Mouse (Mus musculus) adrenal gland (tissue): Measurements from ENCODE around the gene Gm49416.
"Not testable (repeated sequence)": the region's sequence is repeated elsewhere in the genome, so short reads cannot be mapped to it uniquely, and the experiment has no call there.

Source experiments
- intact Hi-C: fragments of 180-260 bp; cut with DNase I; formaldehyde crosslinking; loops from one replicate; pipeline ENCODE4 v1.15.1; 2025
- long read RNA-seq, 2 experiments: library from polyadenylated mRNA; unstranded; transcript quantifications; one replicate each; pipeline ENCODE4 v2.0.0; 2020; ENCODE audit warnings: borderline replicate concordance in 1 of 2; ENCODE audit not compliant: insufficient replicate concordance in 1 of 2

The Gm49416 gene
- long read RNA-seq, experiment 1: 0 reads
- long read RNA-seq, experiment 2: 0 reads

DNA sequence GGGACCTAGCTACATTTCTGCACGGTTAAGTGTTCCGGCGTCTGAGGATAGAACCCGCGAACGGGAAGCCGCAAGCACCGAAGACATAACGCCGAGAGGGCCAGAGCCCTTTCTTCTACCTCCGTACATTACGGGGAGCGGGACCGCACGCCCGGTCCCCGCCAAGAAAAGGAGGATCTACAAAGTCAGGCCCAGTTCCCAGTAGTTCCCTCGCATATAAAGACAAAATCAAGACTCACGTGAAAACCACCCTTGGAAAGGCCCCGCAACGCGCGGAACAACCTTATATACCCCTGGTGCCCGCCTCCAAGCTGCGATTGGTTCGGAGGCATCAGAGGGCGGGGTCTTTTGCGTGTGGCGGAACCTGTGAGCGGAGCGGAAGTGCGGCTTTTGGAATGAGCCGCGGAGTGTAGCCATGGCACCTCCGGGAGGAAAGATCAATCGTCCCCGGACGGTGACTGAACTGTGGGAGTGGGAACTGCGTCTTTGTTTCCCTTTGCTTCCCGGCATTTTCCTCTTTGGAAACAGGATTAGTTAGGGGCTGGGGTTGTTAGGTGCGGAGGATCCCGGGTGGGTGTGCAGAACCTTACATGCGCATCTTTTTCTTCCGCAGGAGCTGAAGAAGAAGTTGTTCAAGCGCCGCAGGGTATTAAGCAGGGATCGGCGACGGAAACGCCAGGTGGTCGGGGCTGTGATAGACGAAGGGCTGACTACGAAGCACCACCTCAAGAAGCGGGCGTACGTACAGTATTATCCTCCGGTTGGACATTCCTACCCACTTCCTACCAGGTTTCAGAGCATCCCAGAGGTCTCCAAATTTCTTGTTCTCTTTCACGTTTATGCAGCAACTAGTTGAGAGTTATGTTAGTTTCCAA is at the start of gene Gm49416, which contains the start of gene 1810009A15Rik:
TSS of gene Gm49416 (plus strand) at position 416 of the 875 bp plus-strand sequence.
TSS of gene 1810009A15Rik (plus strand) at position 343 of the 875 bp plus-strand sequence.
- intact Hi-C loops: no loop called here

DNA sequence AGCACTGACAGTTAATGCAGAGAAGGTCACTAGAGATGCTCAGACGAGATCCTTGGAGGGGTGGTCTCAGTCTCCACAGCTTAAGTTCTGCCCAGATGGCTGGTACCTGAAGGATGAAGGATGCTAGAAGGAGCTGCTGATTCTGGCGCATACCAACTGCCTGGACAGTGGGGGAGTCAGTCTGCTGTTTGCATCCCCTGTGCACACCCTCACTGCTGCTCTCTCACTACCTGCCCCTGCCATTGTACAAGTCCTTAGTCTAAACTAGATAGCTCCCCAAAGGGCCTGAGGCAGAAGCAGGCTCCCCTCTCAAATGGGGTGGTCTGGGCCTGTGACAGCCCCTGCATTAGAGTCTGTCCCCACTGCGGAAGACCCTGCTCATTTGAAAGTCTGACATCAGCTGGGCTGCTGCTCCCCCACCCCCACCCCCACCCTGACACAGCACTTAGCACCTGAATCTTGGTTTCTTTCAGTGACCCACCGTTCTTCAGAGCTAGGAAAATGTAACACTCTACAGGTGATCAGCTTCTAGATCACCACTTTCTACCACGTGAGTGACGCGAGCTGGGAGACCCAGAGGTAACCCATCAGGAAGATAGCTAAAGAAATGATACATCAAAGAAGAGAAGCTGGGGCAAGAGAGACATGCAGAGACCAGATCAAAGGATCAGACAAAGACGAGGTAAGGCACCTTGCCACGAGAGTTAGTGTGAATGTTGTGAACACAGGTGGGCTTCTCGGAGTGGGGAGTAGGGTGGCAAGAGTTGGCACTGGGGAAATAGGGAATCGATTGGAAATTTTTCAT is 49.4 kb upstream of the Gm49416 start, which contains the start of gene Gng3:
TSS of gene Gng3 (minus strand) at position 92 of the 805 bp plus-strand sequence.
- intact Hi-C loops: no loop called here

DNA sequence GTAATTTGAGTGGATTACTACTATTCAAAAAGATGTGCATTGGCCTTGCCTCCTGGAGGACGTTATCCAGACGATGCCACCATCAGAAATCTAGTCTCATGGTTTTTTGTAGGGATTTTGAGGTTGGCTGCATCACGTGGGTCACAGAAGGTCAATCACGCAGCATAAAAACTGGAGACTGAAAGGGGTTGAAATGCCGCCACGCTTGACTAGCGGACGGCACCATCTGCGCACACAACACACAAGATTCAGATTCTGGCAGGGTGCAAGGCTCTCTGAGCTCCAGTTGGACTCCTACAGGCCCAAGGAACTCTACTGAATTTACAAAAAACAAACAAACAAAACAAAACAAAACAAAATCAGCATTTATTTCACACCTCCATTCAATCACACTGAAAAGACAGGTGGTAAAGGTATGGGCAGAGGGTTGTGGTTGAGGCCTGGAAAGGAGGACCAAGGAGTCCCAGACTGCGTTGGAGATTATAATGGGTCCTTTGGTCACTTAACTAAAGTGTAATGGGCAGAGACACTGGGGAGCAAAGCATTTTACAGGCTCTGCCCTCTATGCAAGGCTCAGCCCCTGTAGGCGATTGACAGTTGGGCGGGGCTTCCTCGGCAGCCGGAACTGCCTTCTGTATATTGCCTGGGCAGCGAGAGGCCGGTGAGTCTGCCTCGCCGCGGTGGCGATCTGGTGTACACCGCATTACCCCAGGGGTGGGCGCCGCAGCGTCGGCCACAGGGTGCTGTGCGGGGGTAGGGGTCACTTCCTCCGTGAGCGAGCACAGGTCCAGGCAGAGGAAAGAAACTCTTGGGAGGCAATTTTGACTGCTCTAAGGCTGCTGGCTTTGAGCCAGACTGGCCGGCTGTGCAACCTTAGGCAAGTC is 48.6 kb upstream of the Gm49416 start:
- intact Hi-C loops: no loop called here

DNA sequence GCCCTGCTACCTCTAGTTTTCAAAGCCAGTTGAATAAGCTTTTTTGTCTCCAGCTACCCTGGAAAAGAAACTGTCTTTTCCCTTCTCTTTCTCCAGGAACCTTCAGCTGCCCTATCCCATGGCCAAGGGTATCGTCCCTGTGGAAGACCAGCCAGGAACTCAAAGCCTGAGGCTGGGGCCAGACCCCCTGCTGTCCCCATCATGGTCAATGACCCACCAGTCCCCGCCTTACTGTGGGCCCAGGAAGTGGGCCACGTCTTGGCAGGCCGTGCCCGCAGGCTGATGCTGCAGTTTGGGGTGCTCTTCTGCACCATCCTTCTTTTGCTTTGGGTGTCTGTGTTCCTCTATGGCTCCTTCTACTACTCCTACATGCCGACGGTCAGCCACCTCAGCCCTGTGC is 47.7 kb upstream of the Gm49416 start:
- intact Hi-C loops: no loop called here

DNA sequence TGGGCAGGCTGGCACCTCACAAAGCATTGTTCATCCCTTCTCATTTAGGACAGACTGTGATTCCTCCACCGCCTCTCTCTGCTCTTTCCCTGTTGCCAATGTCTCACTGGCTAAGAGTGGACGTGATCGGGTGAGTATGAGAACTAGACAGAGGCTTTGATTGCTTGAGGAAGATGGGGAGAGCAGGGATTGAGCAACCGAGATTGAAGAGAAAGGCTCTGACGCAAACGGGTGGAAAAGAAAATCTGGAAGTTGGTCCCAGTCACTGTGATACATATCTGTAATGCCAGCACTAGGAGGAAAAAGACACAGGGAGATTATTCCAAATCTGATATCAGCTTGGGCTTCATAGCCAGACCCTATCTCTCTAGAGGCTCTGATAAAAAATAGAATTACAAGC is 45.8 kb upstream of the Gm49416 start:
- intact Hi-C loops: no loop called here

DNA sequence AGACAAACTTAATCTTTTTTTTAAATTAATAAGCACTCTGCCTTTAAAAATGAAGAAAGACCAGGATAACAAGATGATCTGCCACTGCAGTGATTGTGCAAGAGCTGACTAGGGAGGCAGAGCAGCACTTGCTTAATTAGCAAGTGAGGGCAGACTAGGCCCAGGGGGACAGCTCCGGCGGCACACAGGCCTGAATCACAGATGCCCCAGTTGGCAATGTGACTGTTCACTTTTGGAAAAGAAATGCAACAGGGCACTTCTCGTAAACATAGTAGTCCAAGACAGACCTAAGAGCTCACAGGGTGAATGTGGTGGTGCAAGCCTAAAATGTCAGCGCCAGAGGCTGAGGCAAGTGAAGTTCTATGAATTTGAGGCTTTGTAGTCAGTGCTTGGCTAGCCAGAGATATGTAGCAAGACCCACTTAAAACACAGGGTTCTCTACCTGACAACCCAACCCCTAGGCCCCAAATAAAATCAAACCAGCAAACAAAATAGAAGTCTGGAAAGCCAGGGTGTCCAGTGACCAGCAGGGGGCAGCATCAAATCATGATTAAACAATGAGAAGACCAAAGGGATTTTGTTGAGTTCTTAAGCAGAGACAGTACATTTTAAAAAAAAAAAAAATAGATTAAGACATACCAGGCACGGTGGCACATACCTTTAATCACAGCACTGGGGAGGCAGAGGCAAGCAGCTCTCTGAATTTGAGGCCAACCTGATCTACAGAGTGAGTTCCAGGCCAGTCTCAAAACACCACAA is 44.2 kb upstream of the Gm49416 start:
- intact Hi-C loops: no loop called here

DNA sequence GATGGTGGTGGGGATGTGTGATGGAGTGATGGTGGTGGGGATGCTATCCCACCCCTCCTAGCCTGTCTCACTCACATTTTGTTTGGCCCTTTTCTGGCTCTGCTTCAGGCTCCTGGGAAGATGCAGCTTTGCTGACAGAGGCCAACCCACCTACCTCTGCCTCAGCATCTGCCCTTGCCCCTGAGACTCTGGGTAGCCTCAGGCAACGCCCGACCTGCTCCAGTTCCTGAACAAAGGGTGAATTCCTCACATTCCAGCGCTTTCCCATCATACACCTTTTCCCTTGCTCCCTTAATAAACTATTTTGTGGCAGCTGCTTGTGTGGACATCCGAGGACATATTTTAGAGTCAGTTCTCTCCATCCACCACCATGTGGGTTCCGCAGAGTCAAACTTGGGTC is 40.4 kb upstream of the Gm49416 start:
- intact Hi-C loops: no loop called here

DNA sequence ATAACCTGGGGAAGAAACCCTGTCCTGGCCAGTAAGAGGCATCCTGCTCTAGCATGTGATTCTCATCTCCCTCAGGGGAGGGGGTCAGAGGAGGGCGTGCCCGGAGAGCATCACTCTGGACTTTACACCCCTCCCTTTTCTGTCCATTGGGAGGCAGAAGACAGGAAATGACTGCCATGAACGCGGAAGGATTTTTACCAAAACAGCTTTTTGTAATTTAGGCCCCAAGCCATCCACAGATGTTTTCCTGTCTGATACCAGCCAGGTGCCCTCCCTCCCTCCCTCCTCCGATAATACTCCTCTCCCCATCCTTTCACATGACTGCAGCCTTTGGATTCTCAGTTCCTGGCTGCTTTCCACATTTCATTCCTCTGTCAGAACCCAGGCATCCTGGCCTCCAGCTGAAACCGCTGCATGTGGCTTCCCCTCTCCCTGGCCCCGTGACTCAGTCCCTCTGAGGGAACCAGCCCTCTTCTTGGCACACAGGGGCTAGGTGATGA is 38.3 kb upstream of the Gm49416 start, which contains the start of gene Lrrn4cl:
TSS of gene Lrrn4cl (plus strand) at position 367 of the 500 bp plus-strand sequence.
- intact Hi-C loops: no loop called here

DNA sequence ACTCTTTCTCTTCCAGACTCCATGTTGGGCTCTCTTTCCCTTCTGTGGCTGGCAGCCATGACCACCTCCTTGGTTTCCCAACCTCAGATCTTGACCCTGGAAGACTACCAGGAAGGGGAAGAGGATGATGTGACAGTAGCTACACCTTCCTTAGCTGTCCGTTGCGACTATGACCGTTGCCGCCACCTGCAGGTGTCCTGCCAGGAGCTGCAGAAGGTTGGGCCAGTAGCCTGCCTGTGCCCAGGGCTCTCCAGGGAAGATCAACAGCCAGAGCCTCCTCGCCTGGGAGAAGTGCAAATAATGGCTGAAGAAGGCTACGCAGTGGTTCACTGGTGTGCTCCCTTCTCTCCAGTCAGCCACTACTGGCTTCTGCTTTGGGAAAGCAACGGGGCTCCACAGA is 37.1 kb upstream of the Gm49416 start:
- intact Hi-C loops: no loop called here

DNA sequence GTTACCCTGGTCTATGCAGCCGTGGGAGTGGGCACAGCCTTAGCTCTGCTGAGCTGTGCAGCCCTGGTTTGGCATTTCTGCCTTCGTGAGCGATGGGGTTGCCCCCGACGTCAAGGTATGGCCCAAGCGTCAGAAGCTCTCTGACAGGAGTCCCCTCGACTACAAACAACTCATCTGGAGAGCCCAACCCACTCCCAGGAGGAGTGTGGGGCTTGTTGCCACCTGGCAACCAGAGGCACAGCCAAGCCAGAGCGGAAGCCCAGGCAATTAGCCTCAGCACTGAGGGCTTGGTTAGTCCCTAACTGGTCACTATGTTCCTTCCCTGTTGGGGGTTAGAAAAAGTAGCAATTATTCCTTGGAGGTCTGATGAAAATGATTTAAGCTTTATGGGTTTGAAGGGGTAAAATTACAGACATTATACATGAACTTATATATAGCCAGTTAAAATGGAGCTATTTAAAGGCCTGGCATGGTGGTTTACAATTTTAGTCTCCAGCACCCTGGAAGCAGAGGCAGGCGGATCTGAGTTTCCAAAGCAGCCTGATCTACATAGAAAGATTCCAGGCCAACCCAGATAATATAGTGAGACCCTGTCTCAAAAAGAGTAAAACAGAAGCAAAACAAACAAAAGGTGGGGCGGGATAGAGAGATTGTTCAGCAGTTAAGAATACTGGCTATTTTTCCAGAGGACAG is 36.3 kb upstream of the Gm49416 start:
- intact Hi-C loops: no loop called here

DNA sequence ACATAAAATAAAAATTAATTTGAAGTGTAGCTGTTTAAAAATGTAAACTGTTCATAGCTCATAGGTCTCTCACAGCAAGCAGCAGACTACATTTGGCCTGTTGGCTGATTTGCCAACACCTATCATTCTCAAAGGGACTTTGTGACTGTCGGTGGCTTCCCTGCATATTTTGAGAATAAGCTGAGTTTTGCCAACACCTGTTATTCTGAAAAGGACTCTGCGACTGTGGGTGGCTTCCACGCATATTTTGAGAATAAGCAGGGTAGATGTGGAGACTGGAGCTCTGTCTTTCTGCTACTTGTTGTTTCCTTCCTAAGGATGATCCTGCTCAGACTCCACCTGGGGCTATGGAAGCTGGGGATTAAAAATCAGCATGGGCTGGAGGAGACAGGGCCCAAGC is 35.6 kb upstream of the Gm49416 start:
- intact Hi-C loops: no loop called here

DNA sequence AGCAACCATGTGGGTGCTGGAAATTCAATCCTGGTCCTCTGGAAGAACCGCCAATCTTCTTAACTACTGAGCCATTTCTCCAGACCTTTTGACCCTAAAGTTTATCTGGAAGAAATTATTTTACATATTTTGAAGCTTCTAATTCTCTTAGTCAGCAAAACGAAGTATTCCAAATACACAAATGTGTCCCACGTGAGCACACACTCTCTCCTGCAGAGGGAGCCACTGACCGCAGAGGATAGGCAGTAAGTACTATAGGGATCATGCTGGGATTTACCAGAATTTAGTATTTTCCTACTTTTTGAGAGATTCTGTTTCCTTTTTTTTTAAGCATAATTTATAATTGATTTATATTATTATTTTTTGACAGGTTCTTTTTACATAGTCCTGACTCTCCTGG is 31.0 kb upstream of the Gm49416 start:
- intact Hi-C loops: loop anchor here (5.0 kb wide), 2 partner anchors 225 to 250 kb away; no protein-coding TSS in a partner anchor

DNA sequence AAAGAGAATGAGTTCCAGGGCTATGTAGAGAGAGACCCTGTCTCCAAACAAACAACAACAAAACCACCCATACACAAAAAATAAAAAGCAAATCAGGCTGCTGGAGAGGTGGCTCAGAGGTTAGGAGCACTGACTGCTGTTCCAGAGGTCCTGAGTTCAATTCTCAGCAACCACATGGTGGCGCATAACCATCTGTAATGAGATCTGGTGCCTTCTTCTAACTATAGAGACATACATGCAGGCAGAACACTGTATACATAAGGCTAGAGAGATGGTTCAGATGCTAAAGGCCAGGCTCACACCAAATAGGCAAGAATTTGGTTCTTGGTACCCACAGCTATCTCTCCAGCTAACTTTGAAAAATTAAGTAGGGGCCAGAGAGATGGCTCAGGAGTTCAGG is 29.7 kb upstream of the Gm49416 start:
- intact Hi-C loops: loop anchor here (5.0 kb wide), 2 partner anchors 223 to 248 kb away; no protein-coding TSS in a partner anchor

DNA sequence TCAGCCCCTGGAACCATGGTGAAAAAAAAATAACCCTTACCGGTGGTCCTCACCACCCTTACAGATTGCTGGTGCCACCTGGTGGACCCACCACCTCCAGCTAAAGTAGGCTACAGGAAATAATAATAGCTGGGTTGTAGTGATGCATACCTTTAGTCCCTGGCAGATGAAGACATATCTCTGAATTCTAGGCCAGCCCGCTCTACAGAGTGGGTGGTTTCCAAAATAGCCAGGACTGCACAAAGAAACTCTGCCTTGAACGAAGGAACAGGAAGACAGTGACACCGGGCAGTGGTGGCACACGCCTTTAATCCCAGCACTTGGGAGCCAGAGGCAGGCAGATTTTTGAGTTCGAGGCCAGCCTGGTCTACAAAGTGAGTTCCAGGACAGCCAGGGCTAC is 24.5 kb upstream of the Gm49416 start:
- intact Hi-C loops: loop anchor here (5.0 kb wide), 1 partner anchor 43 kb away; no protein-coding TSS in a partner anchor

DNA sequence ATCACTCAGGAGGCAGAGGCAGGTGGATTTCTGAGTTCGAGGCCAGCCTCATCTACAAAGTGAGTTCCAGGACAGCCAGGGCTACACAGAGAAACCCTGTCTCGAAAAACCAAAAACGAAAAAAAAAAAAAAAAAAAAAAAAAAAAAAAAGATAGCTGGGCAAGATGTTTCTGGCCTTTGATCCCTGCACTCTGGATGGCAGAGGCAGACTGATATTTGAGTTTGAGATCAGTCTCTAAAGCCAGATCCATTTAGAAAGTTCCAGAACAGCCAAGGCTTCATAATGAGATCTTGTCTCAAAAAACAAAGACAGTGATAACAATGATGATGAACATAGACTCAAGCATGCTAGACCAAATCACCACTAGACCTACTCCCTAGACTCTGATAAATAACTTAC is 18.3 kb upstream of the Gm49416 start:
- intact Hi-C loops: not testable (repeated sequence)

DNA sequence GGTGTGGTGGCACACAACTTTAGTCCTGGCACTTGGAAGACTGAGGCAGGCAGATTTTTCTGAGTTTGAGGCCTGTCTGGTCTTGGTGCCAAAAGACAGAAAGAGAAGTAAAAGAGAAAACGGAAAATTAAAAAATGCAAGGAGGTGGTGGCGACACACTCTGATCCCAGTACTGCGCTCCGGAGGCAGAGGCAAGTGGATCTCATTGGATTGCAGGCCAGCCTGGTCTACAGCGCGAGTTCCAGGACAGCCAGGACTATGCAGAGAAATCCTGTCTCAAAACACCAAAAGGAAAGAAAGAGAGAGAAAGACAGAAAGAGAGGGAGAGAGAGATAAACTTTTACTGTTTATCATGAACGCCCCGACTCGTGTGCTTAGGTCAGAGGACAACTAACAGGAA is 17.9 kb upstream of the Gm49416 start:
- intact Hi-C loops: no loop called here

DNA sequence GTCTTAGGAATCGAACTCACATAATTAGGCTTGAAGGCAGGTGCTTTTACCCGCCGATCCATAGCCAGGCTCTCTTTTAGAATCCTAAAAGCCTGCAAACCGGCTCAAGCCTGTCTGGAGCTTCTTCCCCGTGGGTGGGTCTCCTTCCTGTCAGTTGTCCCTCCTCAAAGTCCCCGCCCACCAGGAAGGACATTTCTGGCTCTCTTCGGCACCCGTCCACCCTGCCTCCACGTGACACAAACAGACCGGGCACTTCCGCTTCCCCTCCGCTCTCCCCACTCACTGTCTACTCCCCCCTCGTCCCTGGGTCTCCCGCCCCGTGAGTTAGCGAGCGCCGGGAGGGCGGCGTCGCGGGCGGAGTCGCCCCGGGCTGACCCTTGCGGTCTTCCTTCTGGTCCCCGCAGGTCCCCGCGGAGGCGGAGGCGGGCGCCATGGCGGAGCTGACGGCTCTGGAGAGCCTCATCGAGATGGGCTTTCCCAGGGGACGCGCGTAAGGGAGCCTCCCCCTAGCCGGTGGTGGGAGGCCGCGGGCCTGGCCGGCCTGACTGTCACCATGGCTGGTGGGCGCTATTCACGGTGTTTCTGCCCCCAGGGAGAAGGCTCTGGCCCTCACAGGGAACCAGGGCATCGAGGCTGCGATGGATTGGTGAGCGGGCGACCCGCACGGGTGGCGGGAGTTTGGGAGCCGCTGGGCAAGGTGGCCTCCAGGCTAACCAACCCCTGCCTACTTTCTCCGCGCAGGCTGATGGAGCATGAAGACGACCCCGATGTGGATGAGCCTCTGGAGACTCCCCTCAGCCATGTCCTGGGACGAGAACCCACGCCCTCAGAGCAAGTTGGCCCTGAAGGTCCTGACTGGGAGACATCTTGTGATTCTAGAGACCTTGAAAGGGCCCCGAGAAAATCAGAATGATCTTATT is 17.2 kb upstream of the Gm49416 start, which contains the start of gene Ubxn1:
TSS of gene Ubxn1 (plus strand) at position 230 of the 920 bp plus-strand sequence.
- intact Hi-C loops: no loop called here

DNA sequence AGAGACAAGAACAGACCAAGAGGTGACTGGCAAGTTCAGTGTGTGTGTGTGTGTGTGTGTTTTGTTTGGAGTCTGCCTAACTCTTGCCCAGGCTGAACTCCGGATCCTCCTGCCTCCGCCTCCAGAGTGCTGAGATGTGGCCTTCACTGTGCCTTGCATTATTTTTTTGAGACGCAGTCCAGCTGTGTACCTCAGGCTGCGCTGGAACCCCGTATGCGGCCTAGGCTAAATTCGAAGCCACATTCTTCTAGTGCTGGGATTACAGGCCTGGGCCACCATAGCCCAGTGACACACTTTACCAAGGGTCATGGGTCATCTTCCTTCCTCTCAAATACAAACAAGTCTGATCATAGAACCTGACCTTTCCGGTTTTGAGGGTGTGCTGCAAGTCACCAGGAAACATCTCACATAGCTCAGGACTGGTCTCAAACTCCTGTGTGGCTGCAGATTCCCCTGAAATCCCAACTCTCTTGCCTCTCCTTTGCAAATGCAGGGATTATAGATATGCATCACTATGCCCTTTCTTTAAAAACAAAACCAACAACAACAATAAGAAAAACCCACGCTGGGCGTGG is 16.4 kb upstream of the Gm49416 start:
- intact Hi-C loops: no loop called here
